Mouse (Mus musculus) kidney, adult 10 weeks (tissue): Measurements from ENCODE around the gene Slc41a2. TPM values are rescaled to one million over a fixed set of nuclear protein-coding genes. Genes with fewer than 3 reads are reported as not detected.

Experiments
- polyA plus RNA-seq: library from polyadenylated mRNA; stranded (reverse); fragments of 350-450 nt; fragmentation: Illumina TruSeq; extraction: RNeasy Lipid Tissue Mini Kit (QIAGEN cat#74804); gene quantifications from one replicate; pipeline ENCODE4 v1.2.3, GENCODE M21; 2014; ENCODE audit warnings: low read depth, low replicate concordance

The Slc41a2 gene
- polyA plus RNA-seq: 15.4 TPM

GRCm38 (mm10) chr10:83337159-83337951 is at the start of gene Slc41a2:
Gene Slc41a2, minus strand, starts transcription at chr10:83337882.

GRCm38 (mm10) chr10:83359956-83360355 is 22.3 kb upstream of the Slc41a2 start, which contains the start of gene D10Wsu102e:
Gene D10Wsu102e, plus strand, starts transcription at chr10:83360221.

Other genes with a start within 250 kb of the Slc41a2 start
- gene D10Wsu102e, start 22.3 kb upstream of the Slc41a2 start, polyA plus RNA-seq: 0.97 TPM
- 2.6 TPM for gene Aldh1l2, start 196.3 kb upstream of the Slc41a2 start, polyA plus RNA-seq
- 63.0 TPM for gene Washc4, start 205.9 kb upstream of the Slc41a2 start, polyA plus RNA-seq